Mouse (Mus musculus) G1E (cell line): ENCODE data around the gene Rfxank. TPM values are rescaled to one million over a fixed set of nuclear protein-coding genes. Genes with fewer than 3 reads are reported as not detected.

Experiments
- ATAC-seq: 2 replicates; pipeline ENCODE4 v1.8.0; 2016; ENCODE audit warnings: mild to moderate bottlenecking; ENCODE audit not compliant: insufficient number of reproducible peaks, poor library complexity, low FRiP score, severe bottlenecking; ENCODE audit errors: extremely low read depth
- DNase-seq: peaks from one replicate; pipeline ENCODE4 v3.0.0; 2012; ENCODE audit warnings: low spot score
- H3K27me3 ChIP-seq: 2 replicates; pipeline ENCODE4 v1.6.1; 2012; ENCODE audit warnings: mild to moderate bottlenecking, low read length, inconsistent platforms; ENCODE audit not compliant: insufficient read depth
- H3K36me3 ChIP-seq: replicated peaks from 2 replicates; pipeline ENCODE3; 2012; ENCODE audit warnings: mild to moderate bottlenecking, inconsistent platforms
- H3K4me1 ChIP-seq: 2 replicates; pipeline ENCODE4 v1.6.1; 2012; ENCODE audit warnings: low read depth, low read length, inconsistent platforms, mixed read lengths; ENCODE audit not compliant: insufficient read depth
- H3K4me3 ChIP-seq: 2 replicates; pipeline ENCODE4 v1.5.1; 2012; ENCODE audit warnings: low read depth, mild to moderate bottlenecking, inconsistent platforms, low read length, moderate library complexity, mixed read lengths
- H3K9me3 ChIP-seq: replicated peaks from 2 replicates; pipeline ENCODE4 v1.6.1; 2012; ENCODE audit warnings: inconsistent platforms
- CTCF ChIP-seq: IDR thresholded peaks from 2 replicates; pipeline ENCODE4 v1.5.1; 2012; ENCODE audit warnings: low read depth, low read length, inconsistent platforms, mixed read lengths
- GATA1 ChIP-seq: IDR thresholded peaks from 2 replicates; pipeline ENCODE4 v1.6.1; 2012; ENCODE audit warnings: borderline replicate concordance, low read length, inconsistent platforms, mixed read lengths
- GATA2 ChIP-seq: IDR thresholded peaks from 2 replicates; pipeline ENCODE4 v1.6.1; 2012; ENCODE audit warnings: low read depth, low read length, inconsistent platforms, borderline replicate concordance
- POLR2AphosphoS5 ChIP-seq: IDR thresholded peaks from 2 replicates; pipeline ENCODE4 v1.6.1; 2012; ENCODE audit warnings: low read depth, low read length, inconsistent platforms; ENCODE audit not compliant: insufficient replicate concordance
- TAL1 ChIP-seq: conservative IDR thresholded peaks from 2 replicates; pipeline ENCODE4 v1.6.1; 2012; ENCODE audit warnings: low read depth, low read length, inconsistent platforms, mixed read lengths
- polyA plus RNA-seq: library from polyadenylated mRNA; stranded (reverse); fragments of >175 nt; gene quantifications from 2 replicates; pipeline ENCODE4 v1.2.3, GENCODE M21; 2012
- total RNA-seq, 2 experiments: library from RNA; stranded (forward) in 1 of 2; stranded (reverse) in 1 of 2; fragments of 200-1000 nt in 1 of 2; fragments of >200 nt in 1 of 2; fragmentation: Nextera tagmentation in 1 of 2; gene quantifications; 2 replicates each; pipeline ENCODE4 v1.2.3; 2014 to 2017

Rfxank gene
- total and polyA plus RNA-seq, 3 experiments, result 6.0 to 11.9 (median 7.2) TPM

- H3K4me3 ChIP-seq, result no peak overlapping the region
- no peak for ATAC-seq
- peaks cover 46% of the 10 kb centered on the region for H3K4me1 ChIP-seq
- no peaks in the 10 kb centered on the region for H3K9me3 ChIP-seq
- peaks cover 54% of the 10 kb centered on the region for H3K36me3 ChIP-seq
- DNase-seq, result no peak
- TF ChIP-seq TAL1, result no peak
- no peak for TF ChIP-seq POLR2AphosphoS5
- no peak for TF ChIP-seq GATA1
- H3K27me3 ChIP-seq, result no peaks in the 10 kb centered on the region
Observed at GRCm38 (mm10) chr8:70134931-70135330, 4.0 kb downstream of the Rfxank start.

- Histone ChIP-seq H3K4me3 (no peak overlapping the region), H3K27me3 (no peaks in the 10 kb centered on the region), H3K36me3 (peaks cover 54% of the 10 kb centered on the region), H3K9me3 (no peaks in the 10 kb centered on the region), H3K4me1 (peaks cover 51% of the 10 kb centered on the region)
- no peak for DNase-seq
- no peak for ATAC-seq
- no peak for TF ChIP-seq POLR2AphosphoS5
- no peak for TF ChIP-seq GATA1
- no peak for TF ChIP-seq CTCF
- no peak for TF ChIP-seq GATA2
- TF ChIP-seq TAL1, result no peak
Observed at GRCm38 (mm10) chr8:70134086-70134485, 4.9 kb downstream of the Rfxank start.

GRCm38 (mm10) chr8:70131166-70131883 lies 7.6 kb downstream of the Rfxank start, which contains the start of gene Nr2c2ap:
Gene Nr2c2ap (plus strand): TSS chr8:70131333.
- Histone ChIP-seq H3K36me3 (peaks cover 45% of the 10 kb centered on the region), H3K4me1 (peaks cover 35% of the 10 kb centered on the region), H3K9me3 (no peaks in the 10 kb centered on the region), H3K4me3 (peak within 1 kb of the TSS; percentile 78), H3K27me3 (peaks cover 7% of the 10 kb centered on the region; the same call in 1 of the 2 replicates)
- TF ChIP-seq GATA1 (no peak), CTCF (no peak), TAL1 (no peak), GATA2 (no peak), POLR2AphosphoS5 (no peak)
- DNase-seq (peak; percentile 92), ATAC-seq (peak; percentile 80)

DNA sequence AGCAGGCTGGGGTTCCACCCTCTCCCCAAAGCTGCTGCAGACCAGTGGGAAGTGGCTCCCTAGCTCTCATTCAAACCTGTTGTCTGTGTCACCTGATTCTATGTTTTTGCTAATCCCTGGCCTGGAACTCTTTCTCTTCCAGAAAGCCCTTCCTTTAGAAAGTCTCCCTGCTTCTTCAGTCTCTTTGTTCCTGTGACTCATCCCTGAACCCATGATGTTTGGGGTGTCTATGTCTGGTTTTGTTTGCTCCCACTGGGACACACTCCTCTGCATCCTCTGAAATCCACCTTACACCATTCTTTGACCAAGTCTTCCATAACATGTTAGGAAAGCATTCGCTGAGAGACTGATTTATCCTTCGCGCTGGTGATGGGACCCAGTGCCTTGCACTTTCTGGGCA lies 8.9 kb downstream of the Rfxank start:
- no peak for TF ChIP-seq POLR2AphosphoS5
- no peak for TF ChIP-seq CTCF
- TF ChIP-seq GATA2, result no peak
- peaks cover 33% of the 10 kb centered on the region for H3K36me3 ChIP-seq
- DNase-seq, result no peak

GRCm38 (mm10) chr8:70129309-70129952 lies 9.5 kb downstream of the Rfxank start:
- Histone ChIP-seq H3K4me3 (no peak overlapping the region), H3K27me3 (peaks cover 18% of the 10 kb centered on the region), H3K9me3 (no peaks in the 10 kb centered on the region), H3K4me1 (peaks cover 28% of the 10 kb centered on the region), H3K36me3 (peaks cover 26% of the 10 kb centered on the region)
- ATAC-seq, result no peak
- DNase-seq, result no peak
- no peak for TF ChIP-seq POLR2AphosphoS5
- TF ChIP-seq GATA1, result no peak
- TF ChIP-seq TAL1, result no peak
- TF ChIP-seq CTCF, result no peak
- TF ChIP-seq GATA2, result no peak

More for the DNA sequence above, 8.9 kb downstream of the Rfxank start:
- Histone ChIP-seq H3K9me3 (no peaks in the 10 kb centered on the region), H3K4me1 (peaks cover 31% of the 10 kb centered on the region), H3K27me3 (peaks cover 13% of the 10 kb centered on the region), H3K4me3 (no peak overlapping the region)
- ATAC-seq, result no peak

DNA sequence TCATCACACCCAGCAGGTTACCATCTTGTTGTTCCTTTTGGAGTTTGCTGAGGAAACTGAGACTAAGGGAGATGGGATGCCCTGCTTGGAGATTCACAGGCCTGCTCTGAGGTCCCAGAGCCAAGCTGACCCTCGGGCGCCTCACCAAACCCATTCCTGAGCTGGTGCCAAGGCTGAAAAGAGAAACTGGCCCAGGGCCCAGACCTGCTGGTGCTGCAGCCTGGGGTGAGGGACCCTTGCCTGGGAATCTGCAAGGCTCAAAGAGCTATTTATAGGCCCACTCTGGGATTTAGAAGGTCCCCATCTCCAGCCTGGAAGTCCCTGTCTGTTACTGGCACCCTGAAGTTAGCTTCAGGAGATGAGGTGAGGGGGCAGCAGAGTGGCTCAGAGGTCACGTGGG lies 10.5 kb downstream of the Rfxank start:
- Histone ChIP-seq H3K27me3 (peaks cover 23% of the 10 kb centered on the region), H3K4me1 (peaks cover 27% of the 10 kb centered on the region), H3K36me3 (peaks cover 16% of the 10 kb centered on the region), H3K9me3 (no peaks in the 10 kb centered on the region), H3K4me3 (no peak overlapping the region)
- TF ChIP-seq GATA1 (no peak), TAL1 (no peak), POLR2AphosphoS5 (no peak), GATA2 (no peak), CTCF (no peak)
- no peak for DNase-seq
- ATAC-seq, result no peak
